In the genomic region with DNA sequence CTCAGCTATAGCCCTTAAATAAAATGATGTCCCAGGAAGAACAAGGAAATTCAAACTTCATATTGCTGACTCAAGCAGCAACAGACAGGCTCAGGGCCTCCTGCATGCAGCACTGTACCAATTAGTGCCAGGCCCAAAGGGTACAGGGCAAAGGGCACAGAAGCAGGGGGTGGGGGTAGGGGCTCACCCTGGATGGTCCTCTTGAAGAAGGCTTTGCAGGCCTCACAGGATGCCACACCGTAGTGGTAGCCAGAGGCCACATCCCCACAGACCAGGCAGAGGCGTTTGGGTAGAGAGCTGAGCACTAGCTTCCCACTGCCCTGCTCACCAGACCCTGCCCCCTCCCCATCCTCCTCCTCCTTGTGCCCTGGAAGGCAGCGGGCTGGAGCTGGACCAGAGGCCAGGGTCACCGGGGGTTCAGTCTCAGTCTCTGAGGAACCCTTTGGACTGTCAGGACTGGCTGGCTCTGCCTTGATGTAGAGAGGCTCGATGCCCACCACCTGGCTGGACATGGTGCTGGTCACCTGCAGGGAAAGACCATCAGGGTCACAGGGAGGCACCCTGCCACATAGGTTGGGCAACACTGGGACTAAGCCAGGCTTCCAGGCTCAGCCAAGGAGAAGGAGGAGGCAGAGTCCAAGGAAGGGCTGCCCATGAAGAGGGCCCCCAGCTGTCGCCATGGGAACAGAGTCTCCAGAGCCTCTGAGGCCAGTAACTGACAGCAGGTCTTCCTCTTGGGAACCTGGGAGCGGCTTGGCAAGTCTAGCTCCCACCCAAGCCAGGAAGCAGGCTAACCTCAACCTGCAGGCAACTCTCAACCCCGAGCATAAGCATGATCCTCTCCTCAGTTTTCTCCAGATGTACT, we compare ENCODE assay signal across 8 mouse cellular contexts. TPM values are rescaled to one million over a fixed set of nuclear protein-coding genes. Genes with fewer than 3 reads are reported as not detected.
DNase-seq lines count a peak whose midpoint lies in the region; ATAC-seq and TF ChIP-seq lines count a peak whose summit lies in the region.

No protein-coding gene starts in this region.

- H3K36me3 ChIP-seq in embryonic facial prominence, embryonic 13.5 days, result no peaks in the 10 kb centered on the region
- H3K36me3 ChIP-seq in hindbrain, embryonic 16.5 days (ENCODE audit: control insufficient read depth, insufficient read depth, low read length), result no peaks in the 10 kb centered on the region
- no peaks in the 10 kb centered on the region for H3K36me3 ChIP-seq in liver, embryonic 14.5 days (replicated peaks; ENCODE audit: control insufficient read depth, insufficient read depth, low read depth)

- WGBS in embryonic facial prominence, embryonic 13.5 days, result 37% methylated on average over 8 of the region's 8 CpGs
- WGBS in hindbrain, embryonic 16.5 days, result 34% methylated on average over 8 of the region's 8 CpGs
- WGBS in liver, embryonic 14.5 days (ENCODE audit: insufficient replicate concordance), result 52% methylated on average over 8 of the region's 8 CpGs
- WGBS in olfactory bulb, adult 2 months, result 32% methylated on average over 8 of the region's 8 CpGs

- peaks cover 29% of the 10 kb centered on the region for H3K4me1 ChIP-seq in embryonic facial prominence, embryonic 13.5 days
- peaks cover 19% of the 10 kb centered on the region for H3K4me1 ChIP-seq in hindbrain, embryonic 16.5 days (ENCODE audit: control insufficient read depth, insufficient read depth, low read depth, low read length)
- H3K4me1 ChIP-seq in liver, embryonic 14.5 days (replicated peaks; ENCODE audit: control insufficient read depth in 2 of 2, insufficient read depth in 2 of 2, low read length in 1 of 2), result peaks cover 7 to 21% of the 10 kb centered on the region in 2 experiments
- H3K4me1 ChIP-seq in olfactory bulb, adult 2 months (ENCODE audit: control insufficient read depth, insufficient read depth, low read length), result peaks cover 32% of the 10 kb centered on the region

- H3K27ac ChIP-seq in embryonic facial prominence, embryonic 13.5 days, result no peak overlapping the region
- H3K27ac ChIP-seq in hindbrain, embryonic 16.5 days (ENCODE audit: low read depth, low read length), result peak overlapping the region; percentile 2; the same call in 1 of the 2 replicates
- H3K27ac ChIP-seq in liver, embryonic 14.5 days, result no peak overlapping the region
- no peak overlapping the region for H3K27ac ChIP-seq in olfactory bulb, adult 2 months (ENCODE audit: insufficient read depth, low read depth, low read length)

- DNase-seq in adrenal gland, adult (ENCODE audit: inconsistent age in 2 of 2, low spot score in 1 of 2), result peak; percentile 65 to 86
- DNase-seq in adrenal gland, postnatal 4 days (ENCODE audit: low spot score in 2 of 2), result no peak
- peak; percentile 49 for DNase-seq in R1 (ENCODE audit: low read depth, low spot score)
- DNase-seq in liver, embryonic 14.5 days (ENCODE audit: low read depth in 3 of 3, low spot score in 3 of 3), result no peak
- DNase-seq in left cerebral cortex, adult 11 months (ENCODE audit: low spot score), result no peak

- TF ChIP-seq EP300 in liver, embryonic 14.5 days (IDR thresholded peaks at IDR 0.05; ENCODE audit: low read depth), result no peak

- no peak for TF ChIP-seq POLR2A in olfactory bulb, adult 2 months (IDR thresholded peaks at IDR 0.05; ENCODE audit: insufficient read depth, low read depth, low read length)

- H3K4me3 ChIP-seq in embryonic facial prominence, embryonic 13.5 days, result peak overlapping the region; percentile 79
- H3K4me3 ChIP-seq in hindbrain, embryonic 16.5 days (ENCODE audit: low read length), result peak overlapping the region; percentile 87
- peak overlapping the region; percentile 58 to 82; a peak in 3 of 4 replicates for H3K4me3 ChIP-seq in liver, embryonic 14.5 days (ENCODE audit: insufficient read depth in 1 of 2, low read depth in 2 of 2, low read length in 2 of 2)
- H3K4me3 ChIP-seq in olfactory bulb, adult 2 months (ENCODE audit: insufficient read depth, low read depth, low read length), result peak overlapping the region; percentile 81

- H3K4me2 ChIP-seq in embryonic facial prominence, embryonic 13.5 days, result peak overlapping the region; percentile 93
- peak overlapping the region; percentile 86 for H3K4me2 ChIP-seq in hindbrain, embryonic 16.5 days (ENCODE audit: low read length)
- peak overlapping the region; percentile 96 for H3K4me2 ChIP-seq in liver, embryonic 14.5 days (ENCODE audit: low read depth)

- no peak for ATAC-seq in embryonic facial prominence, embryonic 13.5 days (ENCODE audit: insufficient number of reproducible peaks, insufficient read depth, low FRiP score, low TSS enrichment, low read depth)
- ATAC-seq in hindbrain, embryonic 16.5 days, result no peak
- no peak for ATAC-seq in liver, embryonic 14.5 days (ENCODE audit: insufficient read depth)

- no peak for TF ChIP-seq CTCF in liver, embryonic 14.5 days (IDR thresholded peaks at IDR 0.05; ENCODE audit: low read depth)
- TF ChIP-seq CTCF in olfactory bulb, adult 2 months (IDR thresholded peaks at IDR 0.05; ENCODE audit: insufficient read depth, low read depth, low read length), result no peak

- H3K27me3 ChIP-seq in embryonic facial prominence, embryonic 13.5 days, result peaks cover 28% of the 10 kb centered on the region
- peaks cover 18% of the 10 kb centered on the region for H3K27me3 ChIP-seq in hindbrain, embryonic 16.5 days (replicated peaks; ENCODE audit: control insufficient read depth, insufficient read depth, low read length)
- peaks cover 15% of the 10 kb centered on the region for H3K27me3 ChIP-seq in liver, embryonic 14.5 days (ENCODE audit: control insufficient read depth, insufficient read depth, low read length)

- peak overlapping the region; percentile 78 for H3K9ac ChIP-seq in embryonic facial prominence, embryonic 13.5 days
- peak overlapping the region; percentile 95 for H3K9ac ChIP-seq in hindbrain, embryonic 16.5 days (ENCODE audit: low read depth, low read length)
- no peak overlapping the region for H3K9ac ChIP-seq in liver, embryonic 14.5 days (replicated peaks)

- no peaks in the 10 kb centered on the region for H3K9me3 ChIP-seq in embryonic facial prominence, embryonic 13.5 days
- H3K9me3 ChIP-seq in hindbrain, embryonic 16.5 days (ENCODE audit: control insufficient read depth, low read length), result no peaks in the 10 kb centered on the region
- H3K9me3 ChIP-seq in liver, embryonic 14.5 days (ENCODE audit: control insufficient read depth, low read length), result no peaks in the 10 kb centered on the region

RNA-seq across cellular contexts. Expression of gene Esrra, which starts 1.5 kb away (rescaled TPM):
- 10 to 100 TPM; 47.0 to 47.9 TPM for total RNA-seq in adrenal gland, postnatal 4 days (2021)
- 9.5 and 10.9 TPM in 2 replicates for polyA plus RNA-seq in embryonic facial prominence, embryonic 13.5 days (2015; fragmentation: Nextera tagmentation; extraction: Ambion mirVana)
- 17.7 and 17.8 TPM in 2 replicates for polyA plus RNA-seq in hindbrain, embryonic 16.5 days (2015; fragmentation: Nextera tagmentation; extraction: Ambion mirVana)
- 6.2 and 6.6 TPM in 2 replicates for polyA plus RNA-seq in liver, embryonic 14.5 days (2012; rRNA removed)
- 1.6 and 2.2 TPM in 2 replicates for polyA plus RNA-seq in liver, embryonic 14.5 days (2014; fragmentation: Nextera tagmentation; extraction: Ambion mirVana)
- not detected in 2 replicates for polyA plus RNA-seq in olfactory bulb, adult 2 months (2012; ENCODE audit: insufficient read depth, insufficient read length, low replicate concordance, missing spikeins)

RNA-seq across cellular contexts. Expression of gene Catsperz, which starts 5.1 kb away (rescaled TPM):
- 1 to 10 TPM; 1.2 to 1.4 TPM for total RNA-seq in adrenal gland, postnatal 4 days (2021)
- polyA plus RNA-seq in embryonic facial prominence, embryonic 13.5 days (2015; fragmentation: Nextera tagmentation; extraction: Ambion mirVana), result 2.3 and 3.4 TPM in 2 replicates
- 2.9 and 3.3 TPM in 2 replicates for polyA plus RNA-seq in hindbrain, embryonic 16.5 days (2015; fragmentation: Nextera tagmentation; extraction: Ambion mirVana)
- polyA plus RNA-seq in liver, embryonic 14.5 days (2012; rRNA removed), result 0.13 and 0.16 TPM in 2 replicates
- 0.28 and 0.37 TPM in 2 replicates for polyA plus RNA-seq in liver, embryonic 14.5 days (2014; fragmentation: Nextera tagmentation; extraction: Ambion mirVana)
- not detected in 2 replicates for polyA plus RNA-seq in olfactory bulb, adult 2 months (2012; ENCODE audit: insufficient read depth, insufficient read length, low replicate concordance, missing spikeins)

RNA-seq across cellular contexts. Expression of gene Prdx5, which starts 10.2 kb away (rescaled TPM):
- total RNA-seq in adrenal gland, postnatal 4 days (2021), result 100 to 1,000 TPM; 199 to 210 TPM
- 239 and 251 TPM in 2 replicates for polyA plus RNA-seq in embryonic facial prominence, embryonic 13.5 days (2015; fragmentation: Nextera tagmentation; extraction: Ambion mirVana)
- polyA plus RNA-seq in hindbrain, embryonic 16.5 days (2015; fragmentation: Nextera tagmentation; extraction: Ambion mirVana), result 408 and 532 TPM in 2 replicates
- 41.8 and 54.9 TPM in 2 replicates for polyA plus RNA-seq in liver, embryonic 14.5 days (2012; rRNA removed)
- polyA plus RNA-seq in liver, embryonic 14.5 days (2014; fragmentation: Nextera tagmentation; extraction: Ambion mirVana), result 78.7 and 87.2 TPM in 2 replicates
- not detected in 2 replicates for polyA plus RNA-seq in olfactory bulb, adult 2 months (2012; ENCODE audit: insufficient read depth, insufficient read length, low replicate concordance, missing spikeins)

RNA-seq across cellular contexts. Expression of gene Trmt112, which starts 10.6 kb away (rescaled TPM):
- total RNA-seq in adrenal gland, postnatal 4 days (2021), result 100 to 1,000 TPM in 1 of 2 experiments, 10 to 100 TPM in 1; 98.3 to 101 TPM
- polyA plus RNA-seq in embryonic facial prominence, embryonic 13.5 days (2015; fragmentation: Nextera tagmentation; extraction: Ambion mirVana), result 176 and 194 TPM in 2 replicates
- polyA plus RNA-seq in hindbrain, embryonic 16.5 days (2015; fragmentation: Nextera tagmentation; extraction: Ambion mirVana), result 93.9 and 101 TPM in 2 replicates
- 65.7 and 69.4 TPM in 2 replicates for polyA plus RNA-seq in liver, embryonic 14.5 days (2012; rRNA removed)
- polyA plus RNA-seq in liver, embryonic 14.5 days (2014; fragmentation: Nextera tagmentation; extraction: Ambion mirVana), result 75.2 and 77.4 TPM in 2 replicates
- polyA plus RNA-seq in olfactory bulb, adult 2 months (2012; ENCODE audit: insufficient read depth, insufficient read length, low replicate concordance, missing spikeins), result not detected in 2 replicates

RNA-seq across cellular contexts. Expression of gene Kcnk4, which starts 14.2 kb away (rescaled TPM):
- total RNA-seq in adrenal gland, postnatal 4 days (2021), result under 1 TPM; 0.14 to 0.34 TPM
- 1.2 and 1.3 TPM in 2 replicates for polyA plus RNA-seq in embryonic facial prominence, embryonic 13.5 days (2015; fragmentation: Nextera tagmentation; extraction: Ambion mirVana)
- polyA plus RNA-seq in hindbrain, embryonic 16.5 days (2015; fragmentation: Nextera tagmentation; extraction: Ambion mirVana), result 14.4 and 19.1 TPM in 2 replicates
- polyA plus RNA-seq in liver, embryonic 14.5 days (2012; rRNA removed), result not detected in 2 replicates
- 0.05 TPM in 1 of 2 replicates, not detected in the other for polyA plus RNA-seq in liver, embryonic 14.5 days (2014; fragmentation: Nextera tagmentation; extraction: Ambion mirVana)
- polyA plus RNA-seq in olfactory bulb, adult 2 months (2012; ENCODE audit: insufficient read depth, insufficient read length, low replicate concordance, missing spikeins), result not detected in 2 replicates

Comparison
In these comparisons a context has a peak if more than half of its experiments do, and no peak if none do; other contexts are left out.
1. DNase-seq: peak in adrenal gland, adult (2 of 2) and R1 (single experiment); none in adrenal gland, postnatal 4 days (0 of 2), liver, embryonic 14.5 days (0 of 3) and left cerebral cortex, adult 11 months (single experiment).
2. Peak in every context shown above with its lines, with median percentiles within 50 percentile points of each other: H3K4me2 ChIP-seq and H3K4me3 ChIP-seq.